Mouse (Mus musculus) T-cell, adult 2 months (primary cell): ENCODE data around the gene Ccr6.

Source experiments
- DNase-seq: peaks from one replicate; pipeline ENCODE4 v3.0.0; 2022; ENCODE audit warnings: low spot score

Gene Ccr6

GRCm38 (mm10) chr17:8234537-8234936 lies 1.3 kb upstream of the Ccr6 start:
- no peak for DNase-seq

- no peak for DNase-seq
These were observed 2.3 kb downstream of the Ccr6 start for GRCm38 (mm10) chr17:8238012-8238710.

DNA sequence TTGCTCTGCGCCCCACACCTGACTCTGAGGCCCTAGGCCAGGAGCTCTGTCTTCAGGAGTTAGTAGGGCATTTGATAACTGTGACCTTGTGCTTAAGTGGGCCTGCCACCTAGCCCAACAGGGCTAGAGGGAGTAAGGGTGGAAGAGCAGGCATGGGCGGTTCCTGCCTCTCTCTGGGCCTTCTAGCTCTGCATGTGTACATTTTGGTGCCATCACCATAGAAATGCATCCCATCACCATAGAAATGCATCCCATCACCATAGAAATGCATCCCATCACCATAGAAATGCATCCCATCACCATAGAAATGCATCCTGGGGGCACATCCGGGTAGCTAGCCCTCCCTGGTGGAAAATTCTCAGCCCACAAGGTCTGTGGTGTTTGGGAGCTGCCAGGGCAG lies 3.7 kb downstream of the Ccr6 start:
- no peak for DNase-seq

GRCm38 (mm10) chr17:8240517-8240916 lies 4.7 kb downstream of the Ccr6 start:
- no peak for DNase-seq

- no peak for DNase-seq
These were observed 5.8 kb downstream of the Ccr6 start for GRCm38 (mm10) chr17:8241645-8242044.

DNA sequence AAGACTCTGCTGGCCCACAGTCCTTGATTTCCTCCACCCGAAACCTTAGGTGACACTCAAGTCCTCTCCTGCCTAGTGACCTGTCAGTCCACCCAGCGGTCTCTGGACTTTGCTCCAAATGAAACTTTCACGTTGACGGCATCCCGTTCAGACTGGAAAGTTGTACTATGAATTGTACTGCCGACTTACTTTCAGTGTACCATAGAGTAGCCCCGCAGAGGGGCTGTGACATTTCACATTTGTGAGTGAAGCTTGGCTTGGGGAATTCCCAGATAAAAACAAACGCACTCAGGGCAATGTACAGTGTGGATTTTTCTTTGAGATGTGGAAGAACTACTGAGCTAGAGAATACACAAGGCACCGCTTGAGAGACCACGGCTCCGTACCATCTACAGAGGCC lies 6.3 kb downstream of the Ccr6 start:
- DNase-seq = no peak

- no peak for DNase-seq
These were observed 8.3 kb downstream of the Ccr6 start for GRCm38 (mm10) chr17:8244124-8244523.

GRCm38 (mm10) chr17:8246102-8246754 lies 10.4 kb downstream of the Ccr6 start:
- no peak for DNase-seq

DNA sequence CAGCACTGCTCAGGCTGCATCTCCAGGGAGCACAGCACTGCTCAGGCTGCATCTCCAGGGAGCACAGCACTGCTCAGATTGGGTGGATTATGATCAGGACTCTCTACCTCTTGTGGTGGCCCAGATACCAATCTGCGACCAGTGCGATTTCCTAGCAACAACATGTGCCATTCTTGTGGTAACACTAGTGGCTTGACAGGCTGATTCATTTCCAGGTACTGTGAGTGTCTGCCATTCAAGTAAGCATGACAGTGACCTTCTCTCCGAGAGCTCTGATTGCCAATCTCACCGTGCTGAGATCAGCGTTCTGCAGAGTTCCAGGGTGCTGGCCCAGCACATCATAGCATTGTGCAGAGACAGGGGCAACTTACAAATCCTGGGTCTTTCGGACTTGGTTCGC lies 15.9 kb downstream of the Ccr6 start:
- no peak for DNase-seq

DNA sequence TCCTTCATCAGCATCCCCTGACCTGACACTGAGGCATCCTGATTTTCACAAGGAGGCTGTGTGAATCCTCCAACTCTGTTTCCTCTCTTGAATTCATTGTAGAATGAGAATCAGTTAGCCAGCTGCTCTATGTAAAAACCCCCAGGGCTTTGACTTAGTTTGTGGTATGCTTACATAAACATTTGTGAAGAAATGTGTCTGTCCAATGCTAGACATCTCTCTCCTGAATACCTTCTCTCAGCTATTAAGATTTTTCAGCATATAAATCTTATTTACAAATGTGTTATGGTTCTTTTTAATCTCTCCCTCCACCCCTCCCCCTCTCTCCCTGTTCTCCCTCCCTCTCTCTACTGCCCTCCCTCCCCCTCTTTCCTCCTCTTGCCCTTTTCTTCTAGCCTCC lies 18.4 kb downstream of the Ccr6 start:
- DNase-seq = no peak

DNA sequence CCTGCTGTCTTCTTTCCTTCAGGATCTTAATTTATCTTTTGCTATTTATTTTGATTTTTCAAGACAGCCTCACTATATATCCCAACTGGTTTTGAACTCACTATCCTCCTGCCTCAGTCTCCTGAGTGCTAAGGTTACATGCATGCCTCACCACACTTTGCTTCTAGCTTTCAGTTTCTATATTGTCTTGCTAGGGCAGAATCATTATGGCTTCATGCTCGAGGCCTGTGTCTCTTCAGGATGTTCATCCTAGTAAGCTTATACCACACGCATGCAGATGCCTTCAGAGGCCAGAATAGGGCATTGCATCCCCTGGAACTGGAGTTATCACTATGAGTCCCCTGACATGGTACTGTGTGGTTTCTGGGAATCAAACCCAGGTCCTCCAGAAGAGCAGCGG lies 19.1 kb downstream of the Ccr6 start:
- no peak for DNase-seq

DNA sequence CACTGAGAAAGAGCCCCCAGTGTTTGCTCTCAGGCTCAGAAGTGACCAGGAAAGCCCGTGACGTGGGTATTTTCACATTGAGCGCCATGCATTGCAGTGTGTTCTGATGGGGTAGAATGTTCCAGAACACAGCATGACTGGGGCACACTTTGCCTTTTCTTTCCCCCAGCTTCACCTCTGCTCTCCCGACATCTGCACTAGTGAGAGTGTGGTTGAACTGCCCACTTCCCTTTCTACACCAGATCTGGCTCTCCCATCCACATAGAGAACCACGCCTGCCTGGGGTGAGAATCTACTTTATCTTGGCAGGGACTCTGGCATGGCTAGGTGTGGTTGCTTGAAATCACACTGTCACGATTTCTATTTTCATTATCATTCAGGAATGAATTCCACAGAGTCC lies 19.7 kb downstream of the Ccr6 start:
- DNase-seq = no peak

GRCm38 (mm10) chr17:8256982-8257381 lies 21.1 kb downstream of the Ccr6 start:
- DNase-seq = no peak

GRCm38 (mm10) chr17:8264638-8265037 lies 28.8 kb downstream of the Ccr6 start:
- DNase-seq = peak; percentile 48

DNA sequence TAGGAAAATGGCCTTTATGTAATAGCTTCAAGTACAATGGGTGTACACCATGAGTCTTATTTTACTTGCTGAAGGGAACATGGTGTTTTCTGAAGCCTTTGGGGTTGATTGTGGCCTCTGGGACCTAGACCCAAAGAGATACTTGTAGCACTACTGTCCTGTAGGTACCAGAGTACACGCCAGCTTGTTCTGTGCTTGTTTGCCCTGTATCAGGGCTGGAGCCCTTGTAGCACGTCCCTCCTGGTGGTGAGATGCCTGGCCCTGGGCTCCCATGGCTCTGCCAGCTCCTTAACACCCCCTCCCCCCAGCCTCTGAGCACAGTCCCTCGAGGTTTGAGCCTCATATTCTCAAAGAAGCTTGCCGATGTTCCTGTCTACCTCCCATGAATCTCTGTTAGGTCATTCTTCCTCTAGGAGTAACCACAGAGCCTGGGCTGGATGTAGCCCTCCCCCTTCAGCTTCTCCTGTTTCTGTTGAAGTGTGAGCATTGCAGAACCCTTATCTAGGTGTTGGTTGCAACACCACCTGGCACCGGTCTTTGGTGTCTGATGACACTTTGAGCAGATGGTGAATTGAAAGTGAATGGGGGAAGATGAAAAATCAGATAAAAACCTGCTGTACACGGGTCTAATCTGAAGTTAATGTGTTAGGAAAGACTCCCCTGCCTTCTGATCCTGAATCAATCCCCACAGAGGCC lies 36.4 kb downstream of the Ccr6 start:
- DNase-seq = no peak

DNA sequence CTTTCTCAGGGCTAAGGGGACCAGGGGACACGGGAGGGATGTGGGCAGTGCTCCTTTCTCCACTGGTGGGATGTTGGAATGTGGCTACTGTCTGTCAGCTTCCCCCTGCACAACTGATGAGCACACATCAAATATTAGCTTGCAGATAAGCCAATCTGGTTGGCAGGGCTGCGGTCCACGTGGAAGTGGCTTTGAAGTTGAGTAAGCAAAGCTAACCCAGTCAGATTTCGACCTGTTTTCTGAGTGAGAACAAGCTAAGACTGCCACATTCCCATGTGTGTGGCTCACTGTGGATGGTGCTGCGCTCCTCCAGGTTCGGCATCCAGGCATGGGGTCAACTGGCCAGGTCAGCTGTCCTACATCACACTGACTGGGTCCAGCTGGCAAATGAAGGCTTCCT lies 37.1 kb downstream of the Ccr6 start:
- no peak for DNase-seq

GRCm38 (mm10) chr17:8276071-8276470 lies 40.2 kb downstream of the Ccr6 start:
- no peak for DNase-seq

DNA sequence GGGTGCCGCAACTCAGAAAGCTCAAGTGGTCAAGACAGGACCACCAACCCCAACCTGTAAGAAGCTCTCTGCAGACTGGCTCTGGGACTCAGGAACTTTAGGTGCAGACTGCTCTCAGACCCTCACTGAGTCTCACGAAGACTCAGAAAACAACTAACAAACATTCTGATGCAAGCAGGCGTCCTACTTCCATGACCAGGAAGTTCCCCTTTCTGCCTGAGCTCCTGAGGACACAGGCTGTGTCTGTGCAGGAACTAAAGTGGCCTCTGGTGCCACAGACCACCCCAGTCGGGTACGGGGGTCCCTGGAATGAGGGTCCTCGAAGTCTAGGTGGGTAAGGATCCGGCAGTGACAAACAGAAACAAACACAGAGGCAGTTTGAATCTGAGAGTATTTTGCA lies 40.8 kb downstream of the Ccr6 start:
- no peak for DNase-seq

GRCm38 (mm10) chr17:8277266-8277665 lies 41.4 kb downstream of the Ccr6 start:
- no peak for DNase-seq

GRCm38 (mm10) chr17:8278356-8278755 lies 42.5 kb downstream of the Ccr6 start:
- no peak for DNase-seq

- peak; percentile 74 for DNase-seq
These were observed 47.1 kb downstream of the Ccr6 start, which contains the start of gene Mpc1 for GRCm38 (mm10) chr17:8282821-8283525. TSS of gene Mpc1 (plus strand) at chr17:8282904.

DNA sequence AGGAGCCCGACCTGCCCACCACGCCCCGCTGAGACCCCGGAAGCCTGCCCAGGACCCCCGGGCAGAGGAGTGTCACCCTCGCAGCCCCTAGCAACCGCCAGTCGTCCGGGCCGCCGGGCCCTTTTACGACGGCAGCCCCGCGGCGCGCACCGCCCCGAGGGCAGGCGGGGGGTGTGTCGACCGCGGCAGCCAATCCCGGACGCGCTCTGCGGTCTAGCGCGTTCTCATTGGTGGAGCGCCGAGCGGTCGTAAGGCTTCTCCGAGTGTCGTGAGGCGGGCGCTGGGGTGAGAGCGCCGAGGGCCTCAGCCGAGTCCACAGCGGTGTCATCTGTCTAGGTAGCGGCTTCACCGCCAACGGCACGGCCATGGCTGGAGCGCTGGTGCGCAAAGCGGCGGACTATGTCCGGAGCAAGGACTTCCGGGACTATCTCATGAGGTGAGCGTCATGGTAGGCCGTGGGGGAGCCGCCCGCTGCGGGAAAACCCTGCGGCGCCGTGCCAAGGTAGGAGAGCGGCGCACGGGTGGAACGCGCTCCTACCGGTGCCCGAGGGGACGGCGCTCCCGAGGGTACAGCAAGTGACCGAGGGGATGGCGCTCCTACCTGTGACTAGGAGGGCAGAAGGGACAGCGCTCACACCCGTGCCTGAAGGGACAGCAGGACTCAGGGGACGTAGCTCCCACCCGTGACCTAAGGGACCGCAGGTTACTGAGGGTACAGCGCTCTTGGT lies 47.8 kb downstream of the Ccr6 start:
- DNase-seq = peak; percentile 96
